Mouse (Mus musculus) forebrain, embryonic 16.5 days (tissue): ENCODE measurements at regions not wholly inside any gene's neighbourhood (a gene's known extent, or its start where the extent isn't known, plus 50 kb on each side); places are given as distances from the start of the nearest gene placed in this dataset.

Source experiments
- ATAC-seq: fragments of 200-750 bp; cut with Nextera tagmentation; 2 replicates; pipeline ENCODE4 v1.8.0; 2017; ENCODE audit warnings: mild to moderate bottlenecking, moderate library complexity
- H3K27ac ChIP-seq: fragments of 300-500 bp; sonication (generic); 2 replicates; pipeline ENCODE4 v1.5.1; 2014; ENCODE audit warnings: low read length, control low read depth
- H3K27me3 ChIP-seq: fragments of 300-500 bp; sonication (generic); replicated peaks from 2 replicates; pipeline ENCODE4 v1.6.1; 2014; ENCODE audit warnings: low read length; ENCODE audit not compliant: control insufficient read depth, insufficient read depth
- H3K36me3 ChIP-seq: fragments of 300-500 bp; sonication (generic); 2 replicates; pipeline ENCODE4 v1.6.1; 2014; ENCODE audit not compliant: control insufficient read depth, insufficient read depth
- H3K4me1 ChIP-seq: fragments of 300-500 bp; sonication (generic); replicated peaks from 2 replicates; pipeline ENCODE4 v1.6.1; 2014; ENCODE audit warnings: low read length; ENCODE audit not compliant: control insufficient read depth, insufficient read depth
- H3K4me2 ChIP-seq: fragments of 300-500 bp; sonication (generic); 2 replicates; pipeline ENCODE4 v1.6.1; 2014; ENCODE audit warnings: mild to moderate bottlenecking, low read length, control low read depth
- H3K4me3 ChIP-seq: fragments of 300-500 bp; sonication (generic); replicated peaks from 2 replicates; pipeline ENCODE4 v1.5.1; 2014; ENCODE audit warnings: mild to moderate bottlenecking, low read length, control low read depth
- H3K9ac ChIP-seq: fragments of 300-500 bp; sonication (generic); replicated peaks from 2 replicates; pipeline ENCODE4 v1.6.1; 2014; ENCODE audit warnings: low read depth, low read length, control low read depth
- H3K9me3 ChIP-seq: fragments of 300-500 bp; sonication (generic); 2 replicates; pipeline ENCODE4 v1.6.1; 2016; ENCODE audit warnings: low read length; ENCODE audit not compliant: control insufficient read depth
- WGBS: fragments of 180-500 bp; shearing (Covaris S2); extraction: QIAGEN DNeasy Blood & Tissue Kit; methylation state at CpG from one replicate; pipeline ENCODE4 v1.1.7; 2014; 5-methylcytosine and 5-hydroxymethylcytosine counted together

DNA sequence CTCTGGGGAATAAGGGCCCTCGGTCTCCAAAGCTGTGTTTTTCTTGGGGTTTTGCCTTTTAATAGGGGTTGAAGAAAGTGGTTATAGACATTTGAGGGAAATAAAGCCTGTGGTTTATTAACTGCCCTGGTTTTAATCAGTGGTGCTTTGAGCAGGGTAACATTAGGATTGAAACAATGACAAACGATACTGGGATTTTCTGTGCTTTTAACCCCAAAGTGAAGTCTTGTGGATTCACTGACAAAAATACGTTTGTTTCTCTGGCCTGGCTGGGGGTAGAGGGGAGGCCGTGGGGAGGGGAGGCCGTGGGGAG lies 157.0 kb downstream of the Gas1 start:
- no peak overlapping the region for H3K27ac ChIP-seq
- H3K9ac ChIP-seq: no peak overlapping the region
- H3K27me3 ChIP-seq: no peaks in the 10 kb centered on the region
- H3K4me3 ChIP-seq: no peak overlapping the region
- H3K4me2 ChIP-seq: no peak overlapping the region
- no peaks in the 10 kb centered on the region for H3K9me3 ChIP-seq
- peaks cover 3% of the 10 kb centered on the region; the same call in 1 of the 2 replicates for H3K4me1 ChIP-seq
- no peaks in the 10 kb centered on the region for H3K36me3 ChIP-seq
- no peak for ATAC-seq
- 16% methylated on average over 5 of the region's 5 CpGs for WGBS

DNA sequence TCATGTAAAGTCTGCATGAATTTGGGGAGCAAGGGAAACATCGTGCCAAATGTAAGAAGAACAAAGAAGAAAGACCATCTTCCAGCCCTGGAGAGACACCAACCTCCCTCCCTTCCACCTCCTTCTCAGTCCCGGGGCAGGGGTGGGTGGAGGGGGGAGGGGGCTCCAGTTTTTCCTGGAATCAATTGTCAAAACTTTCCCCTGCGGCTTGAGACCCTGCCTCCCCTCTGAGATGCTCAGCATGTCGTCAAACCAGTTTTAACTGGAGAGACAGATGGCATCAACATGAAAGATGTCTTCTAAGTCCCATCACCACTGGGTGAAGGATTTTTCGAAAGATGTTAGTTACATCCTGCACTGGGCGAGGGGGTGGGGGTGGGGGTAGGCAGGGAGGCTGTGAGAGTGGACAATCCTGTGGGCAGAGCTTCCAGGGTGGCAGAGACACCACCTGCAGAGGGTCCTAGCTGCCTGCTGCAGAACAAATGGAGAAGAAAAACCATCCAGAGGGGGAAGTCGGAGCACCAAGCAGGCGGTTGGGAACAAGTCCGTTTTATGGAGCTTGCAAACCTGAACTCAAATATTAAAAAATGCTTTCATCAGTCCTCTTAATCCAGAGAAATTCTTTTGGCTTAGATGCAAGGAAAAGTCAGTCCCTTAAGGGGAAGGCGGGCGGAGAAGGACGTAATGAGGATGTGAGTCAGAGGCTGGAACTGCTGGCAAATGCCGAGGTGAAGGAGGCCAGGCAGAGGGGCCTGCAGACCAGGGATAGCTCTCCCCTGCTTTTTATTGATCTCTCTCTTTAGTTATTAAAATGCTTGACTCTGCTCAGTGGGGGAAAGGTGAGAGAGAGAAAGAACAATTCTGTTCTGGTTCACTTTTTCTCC lies 157.6 kb downstream of the Gas1 start:
- no peak for ATAC-seq
- H3K4me3 ChIP-seq: no peak overlapping the region
- no peak overlapping the region for H3K4me2 ChIP-seq
- H3K27ac ChIP-seq: no peak overlapping the region
- WGBS: 29% methylated on average over 13 of the region's 13 CpGs
- no peaks in the 10 kb centered on the region for H3K36me3 ChIP-seq
- no peaks in the 10 kb centered on the region for H3K27me3 ChIP-seq
- H3K4me1 ChIP-seq: peaks cover 3% of the 10 kb centered on the region; the same call in 1 of the 2 replicates
- H3K9ac ChIP-seq: no peak overlapping the region
- H3K9me3 ChIP-seq: no peaks in the 10 kb centered on the region

DNA sequence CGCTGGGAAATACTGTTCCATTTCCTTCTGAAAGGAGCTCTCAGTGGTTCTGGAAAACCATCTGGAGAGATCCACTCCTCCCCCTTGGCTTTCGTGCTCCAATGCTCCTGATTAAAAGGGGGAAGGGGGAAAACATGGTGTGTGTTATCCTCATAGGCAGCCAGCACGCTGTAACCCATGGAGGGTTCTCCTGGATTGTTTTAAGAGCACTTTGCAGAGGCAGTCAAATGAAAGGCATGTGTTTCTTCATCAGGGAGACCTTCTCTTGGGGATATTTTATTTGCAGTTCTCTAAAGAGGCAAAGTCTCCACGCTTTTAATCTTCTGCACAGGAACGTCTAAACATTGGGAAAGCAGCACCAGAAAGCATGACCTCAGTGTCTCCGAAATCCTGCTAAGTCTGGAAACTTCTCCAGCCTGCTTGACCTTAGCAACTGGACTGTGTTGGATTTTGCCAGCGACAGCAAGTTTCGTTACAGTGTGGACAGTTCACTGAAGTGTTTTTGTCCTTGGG lies 161.3 kb downstream of the Gas1 start:
- no peaks in the 10 kb centered on the region for H3K9me3 ChIP-seq
- H3K27ac ChIP-seq: no peak overlapping the region
- H3K9ac ChIP-seq: no peak overlapping the region
- peaks cover 3% of the 10 kb centered on the region; the same call in 1 of the 2 replicates for H3K4me1 ChIP-seq
- 67% methylated on average over 8 of the region's 8 CpGs for WGBS
- no peak overlapping the region for H3K4me3 ChIP-seq
- H3K4me2 ChIP-seq: no peak overlapping the region
- no peak for ATAC-seq
- H3K27me3 ChIP-seq: no peaks in the 10 kb centered on the region
- H3K36me3 ChIP-seq: no peaks in the 10 kb centered on the region

- H3K27me3 ChIP-seq: no peaks in the 10 kb centered on the region
- H3K4me3 ChIP-seq: no peak overlapping the region
- H3K4me2 ChIP-seq: no peak overlapping the region
- no peaks in the 10 kb centered on the region for H3K9me3 ChIP-seq
- no peak overlapping the region for H3K27ac ChIP-seq
- no peaks in the 10 kb centered on the region for H3K4me1 ChIP-seq
- no peak overlapping the region for H3K9ac ChIP-seq
- H3K36me3 ChIP-seq: no peaks in the 10 kb centered on the region
- WGBS: 71% methylated on average over 16 of the region's 16 CpGs
- peak; percentile 38; the same call in 1 of the 2 replicates for ATAC-seq
These were observed 164.9 kb downstream of the Gas1 start for GRCm38 (mm10) chr13:60012046-60012813.

DNA sequence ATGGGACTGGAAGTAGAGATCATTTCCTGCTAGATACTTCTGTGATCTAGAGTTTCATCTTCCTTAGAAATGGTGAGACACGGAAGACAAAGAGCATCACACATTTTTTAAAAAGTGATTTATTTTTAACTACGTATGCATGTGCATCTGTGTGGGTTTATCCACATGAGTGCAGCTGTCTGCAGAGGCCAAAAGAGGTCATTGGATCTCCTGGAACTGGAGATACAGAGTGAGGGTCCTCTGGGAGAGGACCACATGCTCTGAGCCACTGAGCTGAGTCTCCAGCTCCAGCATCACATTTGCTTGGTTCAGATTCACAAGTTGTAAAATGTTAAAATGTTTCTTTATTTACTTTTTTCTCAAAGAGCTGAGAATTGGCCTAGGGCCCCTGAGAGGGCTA lies 166.1 kb downstream of the Gas1 start:
- Histone ChIP-seq H3K27ac (no peak overlapping the region), H3K9me3 (no peaks in the 10 kb centered on the region), H3K27me3 (no peaks in the 10 kb centered on the region), H3K4me1 (no peaks in the 10 kb centered on the region), H3K4me3 (no peak overlapping the region), H3K9ac (no peak overlapping the region), H3K36me3 (no peaks in the 10 kb centered on the region), H3K4me2 (no peak overlapping the region)
- 89% methylated on average over 2 of the region's 2 CpGs for WGBS
- ATAC-seq: no peak

- Histone ChIP-seq H3K4me2 (no peak overlapping the region), H3K36me3 (no peaks in the 10 kb centered on the region), H3K9me3 (no peaks in the 10 kb centered on the region), H3K4me3 (no peak overlapping the region), H3K4me1 (no peaks in the 10 kb centered on the region), H3K27ac (no peak overlapping the region), H3K9ac (no peak overlapping the region), H3K27me3 (no peaks in the 10 kb centered on the region)
- ATAC-seq: no peak
- 32% methylated on average over 7 of the region's 7 CpGs for WGBS
These were observed 169.6 kb downstream of the Gas1 start for GRCm38 (mm10) chr13:60007593-60007992.

GRCm38 (mm10) chr13:60007031-60007430 lies 170.1 kb downstream of the Gas1 start:
- H3K9ac ChIP-seq: no peak overlapping the region
- H3K4me3 ChIP-seq: no peak overlapping the region
- H3K27ac ChIP-seq: no peak overlapping the region
- WGBS: 77% methylated on average over 4 of the region's 4 CpGs
- no peak for ATAC-seq
- no peak overlapping the region for H3K4me2 ChIP-seq
- no peaks in the 10 kb centered on the region for H3K36me3 ChIP-seq
- no peaks in the 10 kb centered on the region for H3K9me3 ChIP-seq
- no peaks in the 10 kb centered on the region for H3K4me1 ChIP-seq
- no peaks in the 10 kb centered on the region for H3K27me3 ChIP-seq

DNA sequence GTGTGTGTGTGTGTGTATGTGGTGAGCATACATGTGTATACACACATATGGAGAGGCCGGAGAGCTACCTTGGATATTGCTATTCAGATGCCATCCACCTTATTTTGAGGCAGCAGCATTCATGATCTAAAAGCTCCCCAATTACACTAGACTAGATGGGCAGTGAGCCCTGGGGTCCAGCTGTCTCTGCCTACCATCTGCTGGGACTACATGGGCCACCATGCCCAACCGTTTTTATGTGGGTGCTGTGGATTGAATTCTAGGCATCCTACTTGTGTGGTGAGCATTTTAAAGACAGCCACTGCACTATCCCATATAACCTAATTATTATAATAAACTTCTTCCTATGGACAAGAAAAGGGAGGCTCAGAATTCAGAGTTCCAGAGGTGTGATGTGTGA lies 172.6 kb downstream of the Gas1 start:
- Histone ChIP-seq H3K36me3 (no peaks in the 10 kb centered on the region), H3K9me3 (no peaks in the 10 kb centered on the region), H3K4me1 (peaks cover 17% of the 10 kb centered on the region), H3K9ac (no peak overlapping the region), H3K27ac (no peak overlapping the region), H3K4me2 (no peak overlapping the region), H3K4me3 (no peak overlapping the region), H3K27me3 (no peaks in the 10 kb centered on the region)
- 89% methylated on average over 2 of the region's 2 CpGs for WGBS
- no peak for ATAC-seq

- H3K4me3 ChIP-seq: no peak overlapping the region
- no peak overlapping the region for H3K27ac ChIP-seq
- no peak overlapping the region for H3K9ac ChIP-seq
- 82% methylated on average over 8 of the region's 8 CpGs for WGBS
- H3K36me3 ChIP-seq: no peaks in the 10 kb centered on the region
- H3K9me3 ChIP-seq: no peaks in the 10 kb centered on the region
- H3K4me1 ChIP-seq: peaks cover 17% of the 10 kb centered on the region
- H3K27me3 ChIP-seq: no peaks in the 10 kb centered on the region
- no peak overlapping the region for H3K4me2 ChIP-seq
- ATAC-seq: no peak
These were observed 175.1 kb downstream of the Gas1 start for GRCm38 (mm10) chr13:60002098-60002497.
